ENCODE assay signal across 25 mouse cellular contexts in the genomic region with DNA sequence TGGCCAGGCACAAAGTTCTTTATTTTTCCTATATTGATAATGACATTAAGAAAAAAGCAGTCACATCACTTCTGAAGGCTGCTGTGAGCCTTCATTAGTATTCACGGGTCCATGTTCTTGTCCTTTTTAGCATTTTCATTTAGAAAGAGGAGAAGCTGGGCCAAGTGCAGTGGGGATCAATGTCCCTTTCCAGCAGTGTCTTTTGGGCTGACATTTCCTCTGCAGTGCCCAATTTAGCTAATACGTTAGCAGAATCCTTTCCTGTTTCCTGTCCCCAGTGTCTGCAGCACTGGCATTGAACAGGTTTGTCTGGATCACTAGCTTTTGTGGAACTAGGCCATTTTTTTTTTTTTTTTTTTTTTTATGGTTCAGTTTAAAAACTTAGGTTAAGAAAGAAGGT.
DNase-seq lines count a peak whose midpoint lies in the region; ATAC-seq lines count a peak whose summit lies in the region.
"Had no signal": no experiment of that assay in that cellular context is flagged by ENCODE, and none has a peak within 500 bp of the region (broad histone marks: within the 10 kb centered on the region; RNA-seq: fewer than 3 reads in every experiment).

No protein-coding gene starts in this region.

- H3K9me3 ChIP-seq in heart, embryonic 11.5 days (replicated peaks; ENCODE audit: control insufficient read depth, low read length), result no peaks in the 10 kb centered on the region
- peaks cover 3% of the 10 kb centered on the region; the same call in 1 of the 2 replicates for H3K9me3 ChIP-seq in midbrain, embryonic 14.5 days (ENCODE audit: control insufficient read depth, low read length)
- no peaks in the 10 kb centered on the region for H3K9me3 ChIP-seq in midbrain, embryonic 11.5 days (ENCODE audit: control insufficient read depth, low read length)
- H3K9me3 ChIP-seq: embryonic facial prominence, embryonic 13.5 days; forebrain, embryonic 10.5 days; hindbrain, embryonic 10.5 days; liver, embryonic 13.5 days had no signal

- H3K4me3 ChIP-seq in heart, embryonic 11.5 days (ENCODE audit: low read depth, low read length), result no peak overlapping the region
- no peak overlapping the region for H3K4me3 ChIP-seq in midbrain, embryonic 14.5 days (replicated peaks; ENCODE audit: low read depth, low read length)
- no peak overlapping the region for H3K4me3 ChIP-seq in midbrain, embryonic 11.5 days (ENCODE audit: low read depth, low read length)
- H3K4me3 ChIP-seq: embryonic facial prominence, embryonic 13.5 days; forebrain, embryonic 10.5 days; forebrain, embryonic 15.5 days; hindbrain, embryonic 10.5 days; liver, embryonic 13.5 days had no signal

- no peak overlapping the region for H3K9ac ChIP-seq in heart, embryonic 11.5 days (ENCODE audit: low read depth, low read length)
- H3K9ac ChIP-seq in midbrain, embryonic 14.5 days (replicated peaks; ENCODE audit: low read length), result no peak overlapping the region
- H3K9ac ChIP-seq in midbrain, embryonic 11.5 days (ENCODE audit: low read length), result no peak overlapping the region
- H3K9ac ChIP-seq: embryonic facial prominence, embryonic 13.5 days; forebrain, embryonic 15.5 days; liver, embryonic 13.5 days had no signal

- WGBS in heart, embryonic 11.5 days (ENCODE audit: insufficient replicate concordance), result 65% methylated on average over 2 of the region's 2 CpGs
- WGBS in midbrain, embryonic 14.5 days, result 63% methylated on average over 2 of the region's 2 CpGs
- WGBS in midbrain, embryonic 11.5 days, result 73% methylated on average over 2 of the region's 2 CpGs

- H3K27ac ChIP-seq in heart, embryonic 11.5 days (ENCODE audit: low read depth, low read length), result no peak overlapping the region
- 0 out of 2 replicates have a peak overlapping the region, but pooled peaks have one; percentile 33 for H3K27ac ChIP-seq in midbrain, embryonic 14.5 days (replicated peaks; ENCODE audit: low read depth, low read length)
- H3K27ac ChIP-seq in midbrain, embryonic 11.5 days (ENCODE audit: low read depth, low read length), result no peak overlapping the region
- H3K27ac ChIP-seq: embryonic facial prominence, embryonic 13.5 days; forebrain, embryonic 10.5 days; forebrain, embryonic 15.5 days; hindbrain, embryonic 10.5 days; liver, embryonic 13.5 days had no signal

- H3K4me2 ChIP-seq in heart, embryonic 11.5 days, result no peak overlapping the region
- H3K4me2 ChIP-seq in midbrain, embryonic 14.5 days (ENCODE audit: low read length), result no peak overlapping the region
- no peak overlapping the region for H3K4me2 ChIP-seq in midbrain, embryonic 11.5 days
- H3K4me2 ChIP-seq: embryonic facial prominence, embryonic 13.5 days; forebrain, embryonic 15.5 days; liver, embryonic 13.5 days had no signal

- DNase-seq in heart, adult 11 months, result peak; percentile 71
- DNase-seq in kidney, adult 8-10 months, result peak; percentile 12 to 23
- DNase-seq in kidney, postnatal 4 days, result no peak
- no peak for DNase-seq in midbrain, embryonic 14.5 days
- DNase-seq in midbrain, embryonic 11.5 days (ENCODE audit: low spot score, missing footprints), result no peak
- DNase-seq in kidney, postnatal 36 days, result peak; percentile 14 to 31
- DNase-seq: adrenal gland, postnatal 25 days; cerebellum, adult 18-20 months; cerebellum, postnatal 10 days; heart, postnatal 14 days; left cerebral cortex, postnatal 4 days; liver, embryonic 13.5 days; lung, adult 18-20 months; lung, postnatal 4 days; retina, postnatal 1 day; right cerebral cortex, postnatal 14 days; thymus, postnatal 4 days had no signal

- ATAC-seq in heart, embryonic 11.5 days (replicated peaks; ENCODE audit: insufficient number of reproducible peaks, low FRiP score, low TSS enrichment), result no peak
- ATAC-seq in midbrain, embryonic 14.5 days (ENCODE audit: low FRiP score, low TSS enrichment), result no peak
- no peak for ATAC-seq in midbrain, embryonic 11.5 days (ENCODE audit: low FRiP score)
- ATAC-seq: forebrain, embryonic 15.5 days; intestine, postnatal 0 days; lung, postnatal 0 days; Patski had no signal

- H3K36me3 ChIP-seq in heart, embryonic 11.5 days (ENCODE audit: control insufficient read depth, insufficient read depth, low read length), result peaks cover 8% of the 10 kb centered on the region
- H3K36me3 ChIP-seq in midbrain, embryonic 14.5 days (ENCODE audit: control insufficient read depth, insufficient read depth, low read length), result peaks cover 6% of the 10 kb centered on the region; the same call in 1 of the 2 replicates
- H3K36me3 ChIP-seq in midbrain, embryonic 11.5 days (ENCODE audit: control insufficient read depth, insufficient read depth, low read length), result 0 out of 2 replicates have a peak, but pooled peaks cover 2% of the 10 kb centered on the region

- 0 out of 2 replicates have a peak, but pooled peaks cover 2% of the 10 kb centered on the region for H3K4me1 ChIP-seq in heart, embryonic 11.5 days (ENCODE audit: control insufficient read depth, insufficient read depth, low read length)
- H3K4me1 ChIP-seq in midbrain, embryonic 14.5 days (ENCODE audit: control insufficient read depth, insufficient read depth, low read length), result no peaks in the 10 kb centered on the region
- H3K4me1 ChIP-seq in midbrain, embryonic 11.5 days (ENCODE audit: control insufficient read depth, insufficient read depth, low read length), result no peaks in the 10 kb centered on the region
- H3K4me1 ChIP-seq: embryonic facial prominence, embryonic 13.5 days; forebrain, embryonic 10.5 days; hindbrain, embryonic 10.5 days; liver, embryonic 13.5 days had no signal

- H3K27me3 ChIP-seq in heart, embryonic 11.5 days (ENCODE audit: control insufficient read depth, insufficient read depth, low read length), result no peaks in the 10 kb centered on the region
- no peaks in the 10 kb centered on the region for H3K27me3 ChIP-seq in midbrain, embryonic 14.5 days (ENCODE audit: control insufficient read depth, insufficient read depth, low read length)
- no peaks in the 10 kb centered on the region for H3K27me3 ChIP-seq in midbrain, embryonic 11.5 days (ENCODE audit: control insufficient read depth, insufficient read depth, low read length)
- H3K27me3 ChIP-seq: embryonic facial prominence, embryonic 13.5 days; forebrain, embryonic 15.5 days; liver, embryonic 13.5 days; Patski had no signal

Comparison
In these comparisons a context has a peak if more than half of its experiments do, and no peak if none do; other contexts are left out.
1. DNase-seq: peak in heart, adult 11 months (single experiment), kidney, adult 8-10 months (2 of 2) and kidney, postnatal 36 days (2 of 2); none in kidney, postnatal 4 days (0 of 2), midbrain, embryonic 14.5 days (single experiment) and midbrain, embryonic 11.5 days (single experiment).